Mouse (Mus musculus): ENCODE results near the gene Gprc5b. TPM values are rescaled to one million over a fixed set of nuclear protein-coding genes. Genes with fewer than 3 reads are reported as not detected.

Gene Gprc5b
- total RNA-seq (2023), result 1 to 10 TPM in 1 of 2 experiments, under 1 TPM in 1; 0.84 to 2.0 TPM

GRCm38 (mm10) chr7:118995007-118995406, at the start of gene Gprc5b:
Gene Gprc5b, minus strand, starts transcription at chr7:118995211.

Other genes with a start within 250 kb of the Gprc5b start
- gene Iqck, start 139.5 kb downstream of the Gprc5b start, total RNA-seq (2023), result under 1 TPM; 0.11 to 0.46 TPM
- 10 to 100 TPM in 1 of 2 experiments, 1 to 10 TPM in 1; 9.0 to 11.3 TPM for gene Knop1, start 139.0 kb downstream of the Gprc5b start, total RNA-seq (2023)
- not detected for gene Gpr139, start 189.4 kb upstream of the Gprc5b start, total RNA-seq (2023)

Measured in neutrophil, adult 59 days (primary cell).